Mouse (Mus musculus): ENCODE measurements at regions not wholly inside any gene's neighbourhood (a gene's known extent, or its start where the extent isn't known, plus 50 kb on each side); places are given as distances from the start of the nearest gene placed in this dataset.

GRCm38 (mm10) chr10:17613281-17613680 is 109.7 kb upstream of the Cited2 start:
- TF ChIP-seq POLR2A (IDR thresholded peaks at IDR 0.05; ENCODE audit: low read depth, low read length), result no peak
- no peak for TF ChIP-seq CTCF (IDR thresholded peaks at IDR 0.05; ENCODE audit: extremely low read depth, insufficient read depth, insufficient read length, insufficient replicate concordance)

All from spleen, adult 2 months (tissue).